Mouse (Mus musculus): ENCODE results near the gene Rcn3. TPM values are rescaled to one million over a fixed set of nuclear protein-coding genes. Genes with fewer than 3 reads are reported as not detected.

Rcn3 gene
- polyA plus RNA-seq, 1 experiment = 172 TPM

DNA sequence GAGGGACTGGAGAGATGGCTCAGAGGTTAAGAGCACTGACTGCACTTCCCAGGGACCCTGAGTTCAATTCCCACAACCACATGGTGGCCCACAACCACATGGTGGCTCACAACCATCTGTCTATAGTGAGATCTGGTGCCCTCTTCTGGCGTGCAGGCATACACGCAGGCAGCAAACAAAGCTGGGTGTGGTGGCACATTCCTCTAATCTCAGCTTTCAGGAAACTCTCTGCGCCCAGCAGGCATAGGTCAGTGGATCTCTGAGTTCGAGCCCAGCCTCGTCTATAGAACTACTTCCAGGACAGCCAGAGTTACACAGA, 24.1 kb downstream of the Rcn3 start:
- no peak overlapping the region for H3K4me3 ChIP-seq (replicated peaks; ENCODE audit: extremely low read depth, low read depth, low read length)
- 17% methylated on average over 5 of the region's 5 CpGs for WGBS
- H3K4me1 ChIP-seq (ENCODE audit: control insufficient read depth, insufficient read depth, low read length) = no peaks in the 10 kb centered on the region; the same call in 1 of the 2 replicates
- peak; percentile 46 for DNase-seq
- TF ChIP-seq POLR2A (IDR thresholded peaks at IDR 0.05; ENCODE audit: borderline replicate concordance, extremely low read depth, low read depth, low read length) (0 out of 2 replicates have a peak, but pooled peaks have one; percentile 13), CTCF (IDR thresholded peaks at IDR 0.05; ENCODE audit: insufficient read depth, low read length) (peak; percentile 82)

GRCm38 (mm10) chr7:45067190-45067999, 24.6 kb downstream of the Rcn3 start:
- 83% methylated on average over 4 of the region's 4 CpGs for WGBS
- TF ChIP-seq POLR2A (IDR thresholded peaks at IDR 0.05; ENCODE audit: borderline replicate concordance, extremely low read depth, low read depth, low read length) = no peak
- TF ChIP-seq CTCF (IDR thresholded peaks at IDR 0.05; ENCODE audit: insufficient read depth, low read length) = no peak
- H3K4me1 ChIP-seq (ENCODE audit: control insufficient read depth, insufficient read depth, low read length) = no peaks in the 10 kb centered on the region; the same call in 1 of the 2 replicates
- no peak overlapping the region for H3K4me3 ChIP-seq (replicated peaks; ENCODE audit: extremely low read depth, low read depth, low read length)
- no peak for DNase-seq

DNA sequence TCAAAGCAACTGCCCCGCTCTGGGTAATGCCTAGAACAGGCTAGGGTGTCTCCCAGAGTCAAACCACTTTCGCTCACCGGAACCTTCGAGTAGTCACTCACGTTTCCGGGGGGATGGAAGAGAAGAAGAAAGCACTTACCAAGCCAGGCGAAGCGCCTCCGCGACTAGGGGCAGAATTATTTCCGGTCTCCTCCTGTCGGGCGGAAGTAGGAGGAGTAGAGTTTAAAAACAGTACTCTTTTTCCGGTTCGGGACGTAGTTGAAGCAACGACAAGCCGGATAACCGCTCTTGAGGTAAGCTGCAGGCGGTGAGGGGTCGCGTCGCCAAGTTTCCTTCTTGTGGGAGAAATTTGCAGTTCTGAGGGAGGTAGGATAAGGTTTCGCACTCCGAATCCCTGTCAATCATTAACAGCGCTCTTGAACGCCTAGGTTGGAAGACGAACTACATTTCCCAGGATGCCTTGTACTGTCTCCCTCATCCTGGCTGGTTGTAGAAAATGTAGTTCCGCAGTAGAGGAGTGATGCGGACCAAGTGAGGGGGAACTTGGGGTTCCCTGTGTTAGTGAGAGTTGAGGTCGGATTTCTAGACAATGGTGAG, 29.7 kb downstream of the Rcn3 start, which contains the start of the genes Nosip and Prrg2:
TSS of gene Nosip (plus strand) at position 191 of the 597 bp plus-strand sequence.
TSS of gene Prrg2 (minus strand) at position 439 of the 597 bp plus-strand sequence.
- peak within 1 kb of the TSS; percentile 99 for H3K4me3 ChIP-seq (replicated peaks; ENCODE audit: extremely low read depth, low read depth, low read length)
- H3K4me1 ChIP-seq (ENCODE audit: control insufficient read depth, insufficient read depth, low read length) = peaks cover 7% of the 10 kb centered on the region
- WGBS = under 1% methylated on average over 31 of the region's 31 CpGs
- DNase-seq = peak; percentile 89
- TF ChIP-seq POLR2A (IDR thresholded peaks at IDR 0.05; ENCODE audit: borderline replicate concordance, extremely low read depth, low read depth, low read length) (peak; percentile 87; the same call in 1 of the 2 replicates), CTCF (IDR thresholded peaks at IDR 0.05; ENCODE audit: insufficient read depth, low read length) (no peak)

DNA sequence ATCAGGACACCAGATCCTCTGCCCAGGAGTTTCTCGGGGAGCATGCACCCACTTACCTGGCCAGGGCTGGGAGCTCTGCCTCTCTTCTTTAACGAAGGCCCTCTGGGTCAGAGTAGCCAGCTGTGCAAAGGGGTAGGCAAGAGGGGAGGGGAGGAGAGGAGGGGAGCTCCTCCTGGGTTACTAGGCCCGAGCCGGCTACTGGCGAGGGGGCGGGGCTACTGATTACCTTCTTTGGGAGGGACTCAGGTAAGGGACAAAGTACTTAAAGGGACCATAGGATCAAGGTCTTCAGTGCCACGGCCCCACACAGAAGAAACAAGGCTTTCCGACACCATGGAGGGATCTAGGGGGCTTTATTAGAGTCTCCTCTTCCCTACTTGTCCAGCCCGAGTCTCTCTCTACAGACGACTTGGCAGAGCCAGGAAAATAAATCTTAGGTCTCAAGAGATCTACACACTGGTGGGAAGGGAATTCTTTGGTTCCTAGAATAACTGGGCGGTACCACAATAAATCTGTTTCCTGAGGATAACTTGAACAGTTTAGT, 30.4 kb downstream of the Rcn3 start:
- H3K4me3 ChIP-seq (replicated peaks; ENCODE audit: extremely low read depth, low read depth, low read length) = peak overlapping the region; percentile 52
- H3K4me1 ChIP-seq (ENCODE audit: control insufficient read depth, insufficient read depth, low read length) = peaks cover 7% of the 10 kb centered on the region
- WGBS = 14% methylated on average over 11 of the region's 11 CpGs
- TF ChIP-seq POLR2A (IDR thresholded peaks at IDR 0.05; ENCODE audit: borderline replicate concordance, extremely low read depth, low read depth, low read length) (no peak), CTCF (IDR thresholded peaks at IDR 0.05; ENCODE audit: insufficient read depth, low read length) (no peak)
- DNase-seq = peak; percentile 71

DNA sequence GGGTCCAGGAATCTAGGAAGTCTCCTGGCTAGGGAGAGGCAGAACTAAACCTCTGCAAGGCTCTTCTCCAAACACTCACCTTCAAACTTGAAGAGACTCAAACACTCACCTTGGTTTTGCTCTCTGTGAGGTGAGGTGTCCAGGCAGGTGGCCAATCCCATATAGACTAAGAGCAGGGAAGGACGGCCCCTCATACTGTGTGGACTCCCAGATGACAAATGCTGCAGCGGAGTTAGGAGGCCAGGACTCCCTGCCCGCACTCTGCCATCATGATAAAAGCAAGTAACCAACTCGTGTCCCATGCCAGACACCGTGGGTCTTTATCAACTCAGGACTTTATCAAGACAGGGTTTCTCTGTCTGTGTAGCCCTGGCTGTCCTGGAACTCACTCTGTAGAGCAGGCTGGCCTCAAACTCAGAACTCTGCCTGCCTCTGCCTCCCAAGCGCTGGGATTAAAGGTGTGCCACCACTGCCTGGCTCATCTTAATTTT, 31.3 kb downstream of the Rcn3 start:
- TF ChIP-seq CTCF (IDR thresholded peaks at IDR 0.05; ENCODE audit: insufficient read depth, low read length) (no peak), POLR2A (IDR thresholded peaks at IDR 0.05; ENCODE audit: borderline replicate concordance, extremely low read depth, low read depth, low read length) (no peak)
- WGBS = 85% methylated on average over 6 of the region's 6 CpGs
- DNase-seq = no peak

GRCm38 (mm10) chr7:45058607-45059571, 33.1 kb downstream of the Rcn3 start:
- TF ChIP-seq POLR2A (IDR thresholded peaks at IDR 0.05; ENCODE audit: borderline replicate concordance, extremely low read depth, low read depth, low read length) (no peak), CTCF (IDR thresholded peaks at IDR 0.05; ENCODE audit: insufficient read depth, low read length) (no peak)
- 77% methylated on average over 10 of the region's 10 CpGs for WGBS
- DNase-seq = no peak
- Histone ChIP-seq H3K4me3 (replicated peaks; ENCODE audit: extremely low read depth, low read depth, low read length) (no peak overlapping the region), H3K4me1 (ENCODE audit: control insufficient read depth, insufficient read depth, low read length) (peaks cover 7% of the 10 kb centered on the region)

More for the DNA sequence above, 31.3 kb downstream of the Rcn3 start:
- H3K4me1 ChIP-seq (ENCODE audit: control insufficient read depth, insufficient read depth, low read length) = peaks cover 7% of the 10 kb centered on the region
- H3K4me3 ChIP-seq (replicated peaks; ENCODE audit: extremely low read depth, low read depth, low read length) = no peak overlapping the region

DNA sequence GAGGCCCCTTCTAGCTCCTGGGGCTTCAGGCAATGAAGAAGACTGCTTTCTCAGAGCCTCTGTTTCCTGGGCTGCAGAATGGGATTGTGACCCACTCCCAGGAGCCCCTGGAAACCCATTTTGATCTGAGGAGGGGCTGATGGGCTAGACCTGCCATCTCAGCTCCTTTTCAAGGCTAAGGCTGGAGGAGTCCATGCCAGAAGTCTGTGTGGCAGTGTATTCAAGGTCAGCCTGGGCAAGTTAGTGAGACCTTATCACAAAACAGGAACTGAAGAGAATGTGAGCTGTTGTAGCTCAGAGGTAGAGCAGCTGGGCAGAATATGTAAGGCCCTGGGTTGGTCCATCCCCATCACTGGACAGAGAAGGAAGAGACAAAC, 35.1 kb downstream of the Rcn3 start:
- no peak for TF ChIP-seq CTCF (IDR thresholded peaks at IDR 0.05; ENCODE audit: insufficient read depth, low read length)
- TF ChIP-seq POLR2A (IDR thresholded peaks at IDR 0.05; ENCODE audit: borderline replicate concordance, extremely low read depth, low read depth, low read length) = no peak
- DNase-seq = no peak

GRCm38 (mm10) chr7:45056329-45056971, 35.6 kb downstream of the Rcn3 start:
- no peak for DNase-seq
- WGBS = 66% methylated on average over 14 of the region's 14 CpGs
- no peak for TF ChIP-seq CTCF (IDR thresholded peaks at IDR 0.05; ENCODE audit: insufficient read depth, low read length)
- no peak for TF ChIP-seq POLR2A (IDR thresholded peaks at IDR 0.05; ENCODE audit: borderline replicate concordance, extremely low read depth, low read depth, low read length)
- no peak overlapping the region for H3K4me3 ChIP-seq (replicated peaks; ENCODE audit: extremely low read depth, low read depth, low read length)
- peaks cover 9% of the 10 kb centered on the region for H3K4me1 ChIP-seq (ENCODE audit: control insufficient read depth, insufficient read depth, low read length)

More for the DNA sequence above, 35.1 kb downstream of the Rcn3 start:
- peaks cover 8% of the 10 kb centered on the region for H3K4me1 ChIP-seq (ENCODE audit: control insufficient read depth, insufficient read depth, low read length)
- H3K4me3 ChIP-seq (replicated peaks; ENCODE audit: extremely low read depth, low read depth, low read length) = no peak overlapping the region

Measured in lung, adult 2 months (tissue).